Mouse (Mus musculus): ENCODE results near the gene Creg2.
A peak's percentile ranks its signal among the peaks of the same experiment; 100 is the strongest.
"Not testable (repeated sequence)": the region's sequence is repeated elsewhere in the genome, so short reads cannot be mapped to it uniquely, and the experiment has no call there.

The Creg2 gene

GRCm38 (mm10) chr1:39650435-39651240 lies 636 bp downstream of the Creg2 start:
- peak; percentile 76 to 79 for DNase-seq

- peak; percentile 25 to 31 for DNase-seq
Observed at GRCm38 (mm10) chr1:39649691-39650434, 1.4 kb downstream of the Creg2 start.

- no peak for DNase-seq
Observed at GRCm38 (mm10) chr1:39648584-39648983, 2.7 kb downstream of the Creg2 start.

GRCm38 (mm10) chr1:39645905-39646759 lies 5.1 kb downstream of the Creg2 start:
- DNase-seq = peak; percentile 41 to 59

- DNase-seq = peak; percentile 17 to 20
Observed at GRCm38 (mm10) chr1:39644333-39644732, 6.9 kb downstream of the Creg2 start.

- no peak for DNase-seq
Observed at GRCm38 (mm10) chr1:39641667-39642066, 9.6 kb downstream of the Creg2 start.

GRCm38 (mm10) chr1:39637139-39637538 lies 14.1 kb downstream of the Creg2 start:
- DNase-seq = no peak

- no peak for DNase-seq
Observed at GRCm38 (mm10) chr1:39636660-39637059, 14.6 kb downstream of the Creg2 start.

GRCm38 (mm10) chr1:39636196-39636595 lies 15.1 kb downstream of the Creg2 start:
- DNase-seq = no peak

- no peak for DNase-seq
Observed at GRCm38 (mm10) chr1:39628606-39629005, 22.7 kb downstream of the Creg2 start.

- DNase-seq = no peak
Observed at GRCm38 (mm10) chr1:39625491-39625890, 25.8 kb downstream of the Creg2 start.

- no peak for DNase-seq
Observed at GRCm38 (mm10) chr1:39623729-39624128, 27.5 kb downstream of the Creg2 start.

- DNase-seq = no peak
Observed at GRCm38 (mm10) chr1:39623106-39623505, 28.2 kb downstream of the Creg2 start.

- DNase-seq = no peak
Observed at GRCm38 (mm10) chr1:39618524-39618923, 32.8 kb downstream of the Creg2 start.

GRCm38 (mm10) chr1:39615526-39615925 lies 35.7 kb downstream of the Creg2 start:
- DNase-seq = no peak

GRCm38 (mm10) chr1:39614462-39615279 lies 36.6 kb downstream of the Creg2 start:
- DNase-seq = peak; percentile 58 to 71

- DNase-seq = no peak
Observed at GRCm38 (mm10) chr1:39613061-39613460, 38.2 kb downstream of the Creg2 start.

- no peak for DNase-seq
Observed at GRCm38 (mm10) chr1:39612491-39612890, 38.8 kb downstream of the Creg2 start.

GRCm38 (mm10) chr1:39608534-39608933 lies 42.7 kb downstream of the Creg2 start:
- no peak for DNase-seq

GRCm38 (mm10) chr1:39602477-39602876 lies 48.8 kb downstream of the Creg2 start:
- no peak for DNase-seq

- peak; percentile 71 to 80 for DNase-seq
Observed at GRCm38 (mm10) chr1:39598726-39599125, 52.5 kb downstream of the Creg2 start.

GRCm38 (mm10) chr1:39597135-39597534 lies 54.1 kb downstream of the Creg2 start:
- not testable (repeated sequence) for DNase-seq

Data from cerebellum, postnatal 14 days (tissue).